Mouse (Mus musculus) urinary bladder, adult 18-20 months (tissue): ENCODE data around the gene Gm20532.

Source experiments
- DNase-seq, 2 experiments: peaks; one replicate each; pipeline ENCODE4 v3.0.0; 2022; ENCODE audit warnings: low spot score in 2 of 2, mixed read lengths in 2 of 2

The Gm20532 gene

DNA sequence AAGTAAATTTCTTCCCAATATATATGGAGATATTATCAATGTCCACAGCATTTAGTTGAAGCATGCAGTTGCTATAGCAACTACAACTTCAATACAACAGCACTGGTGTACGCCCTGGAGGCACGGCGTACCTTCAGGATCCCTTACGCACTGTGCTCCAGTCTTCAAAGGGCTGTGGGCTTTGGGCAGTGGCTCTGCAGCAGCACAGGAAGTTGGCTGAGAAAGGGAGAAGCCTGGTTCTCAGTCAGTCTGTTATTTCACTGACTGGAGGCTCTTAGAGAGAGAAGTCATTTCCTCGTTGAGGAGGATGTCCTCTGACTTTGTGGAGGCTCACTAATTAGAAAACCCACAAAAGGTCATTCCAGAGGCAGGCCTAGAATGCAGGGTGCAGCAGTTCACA lies 36.5 kb downstream of the Gm20532 start:
- DNase-seq = no peak

DNA sequence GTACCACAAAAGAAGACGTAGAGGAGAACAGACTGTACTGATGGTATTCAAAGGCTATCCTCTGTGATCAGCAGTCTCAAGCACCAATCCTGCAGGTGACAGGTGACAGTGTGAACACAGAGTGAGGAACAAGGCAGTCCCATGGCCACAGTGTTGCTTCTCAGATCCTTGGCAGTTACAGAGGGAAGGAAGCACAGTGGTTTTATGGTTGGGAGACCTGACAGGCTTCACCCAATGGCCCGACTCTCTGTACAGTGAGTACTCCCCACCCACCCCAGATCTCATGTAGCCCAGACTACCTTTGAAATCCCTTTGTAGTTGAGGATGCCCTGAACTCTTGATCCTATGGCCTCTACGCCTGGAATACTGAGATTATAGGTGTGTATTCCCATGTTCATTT lies 39.0 kb downstream of the Gm20532 start:
- no peak for DNase-seq

DNA sequence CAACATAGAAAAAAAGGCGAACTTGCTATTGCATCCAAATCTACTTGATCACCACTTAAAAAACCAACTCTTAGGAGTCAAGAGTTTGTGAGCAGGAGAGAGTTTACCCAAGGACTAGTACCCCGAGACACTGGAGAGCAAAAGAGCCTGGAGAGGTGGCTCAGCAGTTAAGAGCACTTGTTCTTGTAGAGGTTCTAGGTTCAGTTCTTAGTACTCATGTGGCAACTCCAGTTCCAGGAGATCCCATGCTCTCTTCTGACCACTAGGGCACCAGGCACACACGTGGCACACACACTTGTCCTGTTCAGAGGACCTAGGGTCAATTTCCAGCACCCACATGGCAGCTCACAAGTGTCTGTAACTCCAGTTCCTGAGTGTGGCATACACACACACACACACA lies 39.6 kb downstream of the Gm20532 start:
- no peak for DNase-seq

DNA sequence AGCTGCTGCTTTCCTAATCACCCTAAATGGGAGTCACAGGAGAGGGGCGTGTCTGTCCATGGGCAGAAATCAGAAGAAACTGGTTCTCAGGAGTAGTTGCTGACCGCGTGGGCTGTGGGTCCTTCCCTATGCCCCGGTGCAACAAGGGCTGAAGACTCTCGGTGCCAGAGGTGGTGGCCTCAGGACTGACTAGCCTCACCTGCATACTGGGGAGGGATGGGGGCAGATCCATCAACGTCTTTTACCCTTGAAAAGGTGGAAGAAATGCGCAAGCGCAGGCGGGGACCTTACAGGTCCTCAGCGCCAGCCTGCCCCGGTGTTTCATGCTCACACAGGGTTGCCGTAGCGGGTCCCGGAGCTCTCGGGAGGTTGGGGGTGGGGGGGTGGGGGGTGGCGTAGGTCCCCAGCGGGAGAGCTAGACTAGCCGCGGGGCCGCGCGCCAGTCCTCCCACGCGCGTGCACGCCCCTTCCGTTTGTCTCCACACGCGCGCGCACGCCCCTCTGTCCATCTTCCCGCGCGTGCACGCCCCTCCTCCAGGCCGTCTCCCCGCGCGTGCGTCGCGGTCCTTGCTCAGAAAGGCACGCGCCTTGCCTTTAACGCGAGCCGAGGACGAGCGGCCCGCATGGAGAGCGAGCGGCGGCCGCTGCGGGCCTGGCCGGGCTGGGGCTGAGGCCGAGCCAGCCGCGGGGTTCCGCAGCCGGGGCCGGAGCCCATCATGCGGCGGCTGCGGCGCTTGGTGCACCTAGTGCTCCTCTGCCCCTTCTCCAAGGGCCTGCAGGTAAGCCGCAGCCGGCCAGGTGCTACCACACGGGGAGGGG lies 41.7 kb downstream of the Gm20532 start, which contains the start of gene Fam69b:
Fam69b (plus strand) TSS at position 537 of the 819 bp plus-strand sequence.
- peak; percentile 27 to 42 for DNase-seq

DNA sequence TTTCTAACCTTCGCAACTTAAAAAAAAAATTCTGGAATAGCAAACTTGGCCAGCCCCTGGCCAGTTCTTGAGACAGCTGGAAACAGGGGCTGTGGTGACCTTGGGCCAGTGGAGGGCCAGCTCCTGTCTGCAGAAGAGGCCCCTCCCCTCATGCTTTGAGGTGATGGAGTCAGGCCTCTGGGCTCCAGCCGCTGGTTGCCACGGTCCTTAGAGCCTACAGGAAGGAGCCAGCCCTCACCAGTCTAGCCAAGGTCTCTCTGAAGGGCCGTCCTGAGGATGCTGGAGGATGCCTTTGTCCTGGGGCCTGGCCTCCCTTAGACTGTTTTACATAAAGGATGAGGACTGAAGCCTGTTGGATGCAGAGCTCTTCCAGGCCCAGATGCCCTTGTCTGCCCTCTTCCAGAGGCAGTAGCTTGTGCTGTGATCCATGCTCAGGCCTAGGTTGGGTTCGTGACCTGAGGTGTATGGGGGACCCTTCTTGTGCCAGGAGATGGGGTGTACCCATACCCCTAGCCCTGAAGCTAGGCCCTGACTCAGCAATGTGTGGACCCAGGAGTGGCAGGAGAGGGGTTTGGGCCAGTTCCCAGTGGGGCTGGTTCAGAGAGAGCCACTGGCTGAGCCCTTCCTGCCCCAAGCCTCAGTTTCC lies 42.5 kb downstream of the Gm20532 start:
- no peak for DNase-seq

DNA sequence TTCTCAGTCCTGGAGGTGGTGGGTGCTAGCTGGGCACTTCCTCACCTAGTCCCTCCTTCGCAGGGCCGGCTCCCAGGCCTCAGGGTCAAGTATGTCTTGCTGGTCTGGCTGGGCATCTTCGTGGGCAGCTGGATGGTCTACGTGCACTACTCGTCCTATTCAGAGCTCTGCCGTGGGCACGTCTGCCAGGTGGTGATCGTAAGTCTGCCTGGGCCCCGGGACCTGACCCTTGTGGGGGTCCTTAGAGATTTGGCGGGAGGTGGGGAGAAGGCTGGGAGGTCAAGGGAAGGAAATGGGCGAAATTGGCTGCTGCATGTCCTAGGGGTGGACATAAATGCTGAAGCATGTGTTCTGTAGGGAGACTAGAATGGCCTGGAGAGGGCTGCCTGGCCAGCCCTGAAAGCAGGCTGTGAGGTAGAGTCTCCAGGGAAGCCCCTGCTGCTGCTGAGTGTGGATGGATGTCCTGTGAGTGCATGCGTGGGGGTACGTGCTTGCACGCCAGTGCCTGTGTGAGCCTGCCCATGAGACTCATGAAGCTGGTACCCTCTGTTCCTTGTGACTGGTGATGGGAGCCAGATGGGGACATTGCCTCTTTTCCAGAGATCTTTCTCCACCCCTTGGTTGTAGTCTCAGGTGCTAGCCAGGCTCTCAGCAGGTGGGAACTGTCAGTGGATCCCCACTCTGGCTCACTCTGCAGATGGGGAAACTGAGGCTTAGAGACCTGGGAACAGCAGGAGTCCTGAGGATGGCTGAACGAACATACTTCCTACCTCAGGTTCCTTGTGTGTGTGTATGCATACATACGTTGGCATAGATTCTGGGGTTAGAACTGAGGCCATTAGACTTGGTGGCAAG lies 46.3 kb downstream of the Gm20532 start:
- no peak for DNase-seq

DNA sequence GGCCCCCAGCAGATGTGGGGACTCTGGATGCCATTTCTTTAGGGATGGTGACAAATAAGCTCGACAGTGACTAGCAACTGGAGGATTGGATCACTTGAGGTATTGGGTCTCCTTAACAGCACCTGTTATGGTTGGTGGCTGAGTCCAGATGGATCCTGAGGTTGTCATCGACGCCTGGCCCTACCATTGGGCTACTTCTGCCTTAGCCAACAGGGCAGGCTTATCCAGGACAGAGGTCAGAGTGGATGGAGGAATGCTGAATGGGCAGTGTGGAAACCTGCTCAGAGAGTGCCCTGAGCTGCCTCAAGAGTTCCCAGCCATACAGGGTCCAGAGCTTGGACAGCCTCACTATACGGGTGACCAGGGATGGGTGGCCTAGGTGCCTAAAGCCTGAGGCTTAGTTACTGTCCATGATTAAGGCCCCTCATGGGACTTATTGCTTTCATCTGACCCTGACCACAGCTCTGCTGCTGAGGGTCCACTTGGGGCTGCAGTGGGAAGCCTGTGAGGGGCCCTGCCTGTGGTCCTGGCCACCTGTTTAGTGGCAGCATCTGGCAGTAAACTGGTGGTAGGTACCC lies 47.6 kb downstream of the Gm20532 start:
- no peak for DNase-seq

DNA sequence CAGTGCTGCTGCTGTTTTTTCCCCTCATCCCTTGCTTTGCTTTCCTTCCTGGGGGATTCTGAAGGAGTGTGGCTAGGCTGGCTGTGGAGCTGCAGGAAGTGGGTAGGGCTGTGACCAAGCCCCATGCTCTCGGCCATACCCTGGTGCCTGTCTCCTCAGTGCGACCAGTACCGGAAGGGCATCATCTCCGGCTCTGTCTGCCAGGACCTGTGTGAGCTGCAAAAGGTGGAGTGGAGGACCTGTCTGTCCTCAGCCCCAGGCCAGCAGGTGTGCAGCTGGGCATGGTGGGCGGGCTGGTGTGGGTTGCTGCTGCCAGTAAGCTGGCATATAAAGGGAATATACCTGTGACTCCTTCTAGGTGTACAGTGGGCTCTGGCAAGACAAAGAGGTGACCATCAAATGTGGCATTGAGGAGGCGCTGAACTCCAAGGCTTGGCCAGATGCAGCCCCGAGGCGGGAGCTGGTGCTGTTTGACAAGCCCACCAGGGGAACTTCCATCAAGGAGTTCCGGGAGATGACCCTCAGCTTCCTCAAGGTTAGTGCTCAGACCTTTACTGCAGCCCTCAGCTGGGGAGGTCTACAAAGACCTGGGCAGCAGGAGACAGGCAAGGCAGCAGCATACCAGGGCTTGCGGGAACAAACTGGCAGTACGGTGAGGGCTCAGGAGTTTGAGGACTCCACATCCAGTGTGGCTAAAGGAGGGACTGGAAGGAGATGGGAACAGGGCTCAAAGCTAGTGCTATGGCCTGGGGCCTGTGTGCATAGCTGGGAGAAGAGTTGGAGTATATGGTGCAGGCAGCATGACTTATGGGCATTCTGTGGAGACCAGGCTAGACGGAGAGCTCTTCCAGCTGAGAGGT lies 48.4 kb downstream of the Gm20532 start:
- DNase-seq = no peak

DNA sequence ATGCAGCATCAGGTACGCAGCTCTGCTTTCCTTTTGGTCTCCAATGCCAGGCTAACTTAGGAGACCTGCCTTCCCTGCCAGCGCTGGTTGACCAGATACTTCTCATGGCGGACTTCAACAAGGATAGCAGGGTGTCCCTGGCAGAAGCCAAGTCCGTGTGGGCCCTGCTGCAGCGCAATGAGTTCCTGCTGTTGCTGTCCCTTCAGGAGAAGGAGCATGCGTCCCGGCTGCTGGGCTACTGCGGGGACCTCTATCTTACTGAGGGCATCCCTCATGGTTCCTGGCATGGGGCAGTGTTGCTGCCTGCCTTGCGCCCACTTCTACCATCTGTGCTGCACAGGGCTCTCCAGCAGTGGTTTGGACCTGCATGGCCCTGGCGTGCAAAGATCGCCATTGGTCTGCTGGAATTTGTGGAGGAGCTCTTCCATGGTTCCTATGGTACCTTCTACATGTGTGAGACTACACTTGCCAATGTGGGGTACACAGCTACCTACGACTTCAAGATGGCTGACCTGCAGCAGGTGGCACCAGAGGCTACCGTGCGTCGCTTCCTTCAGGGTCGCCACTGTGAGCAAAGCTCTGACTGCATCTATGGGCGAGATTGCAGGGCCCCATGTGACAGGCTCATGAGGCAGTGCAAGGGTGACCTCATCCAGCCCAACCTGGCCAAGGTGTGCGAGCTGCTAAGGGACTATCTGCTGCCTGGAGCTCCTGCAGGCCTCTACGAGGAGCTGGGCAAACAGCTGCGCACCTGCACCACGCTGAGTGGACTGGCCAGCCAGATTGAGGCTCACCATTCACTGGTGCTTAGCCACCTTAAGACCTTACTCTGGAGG lies 49.3 kb downstream of the Gm20532 start:
- no peak for DNase-seq

DNA sequence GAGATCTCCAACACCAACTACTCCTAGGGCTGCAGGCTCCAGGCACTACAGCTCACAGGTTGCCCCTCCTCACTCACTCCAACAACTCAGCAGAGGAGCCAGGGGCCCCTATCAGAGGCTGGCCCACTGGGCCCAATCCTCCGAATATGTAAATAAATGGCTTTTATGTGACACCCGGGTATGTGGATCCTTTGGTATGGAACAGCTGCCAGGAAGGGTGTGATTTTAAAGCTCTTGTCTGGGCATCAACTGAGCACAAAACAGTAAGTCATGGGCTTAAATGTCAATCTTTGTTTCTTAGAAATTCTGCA lies 49.8 kb downstream of the Gm20532 start:
- DNase-seq = no peak

DNA sequence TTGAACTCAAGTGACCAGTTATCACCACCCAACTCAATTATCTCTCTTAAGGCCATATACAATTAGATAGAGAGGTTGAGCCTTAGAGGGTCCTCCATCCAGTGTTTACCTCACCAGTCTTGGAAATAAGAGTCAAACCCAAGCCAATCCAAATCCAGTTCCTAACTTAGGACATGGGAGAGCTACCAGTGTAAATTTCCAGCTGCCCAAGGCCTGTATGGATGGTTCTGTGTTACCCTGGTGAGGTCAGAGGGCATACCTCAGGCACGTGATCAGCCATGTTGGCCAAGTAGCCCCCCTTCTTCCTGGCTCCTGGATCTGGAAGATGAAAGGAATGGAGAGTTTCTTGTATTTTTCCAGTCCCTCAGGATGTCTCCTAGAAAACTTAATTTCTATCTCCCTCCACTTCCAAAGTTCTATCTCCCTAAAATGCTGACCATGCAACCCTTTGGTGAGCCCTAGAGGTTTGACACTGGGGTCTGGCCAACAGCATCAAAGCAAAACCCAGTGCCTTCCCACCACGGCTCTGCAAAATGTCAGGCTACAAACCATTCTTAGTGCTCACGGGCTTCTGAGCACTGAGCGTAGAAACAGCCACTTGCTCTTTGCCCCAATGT lies 51.0 kb downstream of the Gm20532 start:
- no peak for DNase-seq

DNA sequence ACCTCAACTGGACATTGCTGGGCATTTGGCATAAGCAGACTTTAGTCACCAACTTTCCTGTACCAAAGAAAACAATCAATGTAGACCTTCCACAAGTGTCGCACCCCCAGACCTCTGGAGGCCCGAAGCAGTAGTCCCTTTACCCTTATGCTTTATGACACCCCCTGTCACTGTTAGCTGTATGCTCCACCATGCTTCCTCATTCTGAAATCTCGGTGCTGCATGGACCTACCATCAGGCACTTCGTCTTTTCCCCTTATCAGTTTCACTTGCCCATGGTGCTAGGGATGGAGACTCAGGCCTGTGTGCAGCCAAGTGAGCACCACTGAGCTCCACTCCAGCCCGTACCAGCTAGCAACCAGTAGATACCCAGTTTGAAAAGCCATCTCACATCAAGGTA lies 51.6 kb downstream of the Gm20532 start:
- DNase-seq = no peak

DNA sequence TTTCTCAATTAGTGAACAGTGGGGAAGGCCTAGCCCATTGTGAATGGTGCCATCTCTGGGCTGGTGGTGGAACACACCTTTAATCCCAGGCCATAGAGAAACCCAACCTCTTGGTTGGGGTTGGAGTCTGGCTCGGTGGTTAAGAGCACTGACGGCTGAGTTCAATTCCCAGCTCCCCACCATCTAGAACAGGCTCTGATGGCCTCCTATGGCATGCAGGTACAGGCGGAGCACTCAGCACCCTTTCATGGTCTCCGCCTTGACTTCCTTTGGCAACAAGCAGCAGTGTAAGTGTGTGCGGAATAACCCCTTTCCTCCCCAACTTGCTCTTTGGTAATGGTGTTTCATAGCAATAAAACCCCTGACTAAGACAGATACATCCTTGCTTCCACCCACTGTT lies 52.1 kb downstream of the Gm20532 start:
- DNase-seq = no peak

DNA sequence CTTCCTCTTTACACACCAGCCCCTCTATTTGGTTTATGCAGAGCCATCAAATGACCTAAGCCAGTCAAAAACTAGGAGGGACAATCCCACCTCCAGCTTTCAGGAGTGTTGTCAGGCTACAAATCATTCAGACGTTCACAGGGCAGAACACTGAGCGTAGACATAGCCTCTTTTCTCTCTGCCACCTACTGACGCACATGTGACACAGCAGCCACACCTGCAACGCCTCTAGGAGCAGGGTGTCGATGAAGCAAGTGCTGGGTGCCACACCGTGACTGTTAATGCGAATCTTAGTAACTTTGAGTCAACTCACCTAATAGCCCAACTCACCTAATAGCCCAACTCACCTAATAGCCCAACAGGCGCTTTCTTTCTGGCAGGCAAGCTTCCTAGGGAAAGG lies 52.6 kb downstream of the Gm20532 start:
- no peak for DNase-seq

DNA sequence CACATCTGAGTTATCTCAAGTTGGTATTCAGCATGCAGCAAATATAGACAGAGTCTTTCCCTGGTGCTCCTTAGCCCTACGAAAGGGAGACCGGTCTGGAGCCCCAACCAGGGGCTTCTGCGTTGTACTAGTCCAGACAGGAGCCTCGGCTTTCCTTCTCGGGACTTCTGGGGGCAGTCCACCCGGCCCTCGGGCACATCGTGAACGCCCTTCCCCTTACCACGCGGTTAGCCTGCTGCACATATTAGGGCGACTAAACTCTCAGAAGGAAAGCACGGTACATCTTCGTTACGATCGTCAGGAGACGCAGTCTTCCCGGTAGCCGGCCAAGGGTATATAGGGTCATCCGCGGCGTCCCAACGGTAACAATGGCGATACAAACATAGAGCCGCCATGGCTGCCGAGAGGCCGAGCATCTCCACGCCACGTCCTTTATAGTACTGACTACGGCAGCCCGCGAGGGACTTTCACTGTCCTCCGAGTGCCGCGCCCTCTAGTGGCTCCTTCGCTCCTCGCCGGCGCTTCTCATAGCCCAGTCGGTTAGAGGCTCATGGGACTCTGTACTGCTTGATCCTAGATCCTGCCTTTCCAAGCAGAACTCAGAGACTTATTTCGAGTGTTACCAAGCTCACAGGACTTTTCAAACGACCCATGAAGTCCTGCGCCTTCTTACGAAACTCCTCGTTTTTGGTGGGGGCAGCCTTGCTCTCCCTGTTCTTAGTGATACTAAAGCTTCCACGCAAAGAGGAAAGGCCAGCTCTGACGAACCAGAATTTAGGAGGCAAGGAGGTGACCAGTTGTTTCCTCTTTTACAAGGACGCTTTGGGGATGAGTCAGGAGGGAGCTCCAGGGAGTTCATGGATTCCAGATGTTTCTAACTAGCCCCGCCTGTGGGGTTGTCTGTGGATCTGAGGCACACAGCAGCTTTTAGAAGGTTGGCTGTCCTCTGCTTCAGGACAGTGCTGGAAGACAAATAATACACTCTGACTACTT lies 53.7 kb downstream of the Gm20532 start:
- DNase-seq = peak; percentile 93 to 98

DNA sequence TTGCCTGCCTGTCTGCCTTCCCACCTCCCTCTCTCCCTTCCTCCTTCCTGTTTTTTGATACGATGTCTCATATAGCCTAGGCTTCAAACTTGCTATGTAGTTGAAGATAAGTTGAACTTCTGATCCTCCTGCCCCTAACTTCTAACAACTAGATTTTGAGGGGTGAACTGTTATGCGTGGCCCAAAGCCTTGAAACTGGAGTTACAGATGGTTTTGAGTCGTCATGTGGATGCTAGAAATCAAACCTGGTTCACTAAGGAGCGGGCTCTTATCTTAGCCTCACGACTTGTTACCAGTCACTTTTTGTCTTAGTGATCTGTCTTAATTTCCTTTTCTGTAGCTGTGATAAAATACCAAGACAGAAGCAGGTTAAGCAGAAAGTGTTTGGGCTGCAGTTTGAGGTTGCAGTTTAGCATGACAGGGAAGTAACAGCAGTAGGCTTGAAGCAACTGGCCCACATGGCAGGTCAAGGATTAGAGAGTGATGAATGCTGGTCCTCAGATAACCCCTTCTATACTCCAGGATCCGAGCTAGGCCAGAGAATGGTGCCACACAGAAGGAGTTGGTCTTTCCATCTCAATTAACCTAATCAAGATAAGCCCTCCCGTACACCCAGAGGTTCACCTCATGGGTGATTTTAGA lies 54.7 kb downstream of the Gm20532 start:
- no peak for DNase-seq

DNA sequence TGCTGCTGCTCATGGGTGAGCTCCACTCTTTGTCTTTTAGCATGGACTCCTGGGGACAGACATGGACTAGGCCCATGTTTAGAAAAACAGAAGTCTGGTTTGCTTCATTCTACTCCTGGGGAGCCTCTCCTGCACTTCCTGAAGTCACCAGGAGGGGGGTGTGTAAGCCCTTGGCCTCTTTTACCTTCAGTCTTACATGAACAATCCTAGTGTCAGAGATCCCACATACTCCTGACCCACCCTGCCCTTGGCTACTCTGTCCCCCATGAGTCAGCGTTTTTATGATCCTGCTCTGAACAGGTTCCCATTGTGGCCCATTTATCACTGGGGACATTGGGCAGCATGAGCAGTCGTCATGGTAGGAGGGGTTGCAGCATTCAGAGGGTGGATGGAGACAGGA lies 57.5 kb downstream of the Gm20532 start:
- DNase-seq = no peak

DNA sequence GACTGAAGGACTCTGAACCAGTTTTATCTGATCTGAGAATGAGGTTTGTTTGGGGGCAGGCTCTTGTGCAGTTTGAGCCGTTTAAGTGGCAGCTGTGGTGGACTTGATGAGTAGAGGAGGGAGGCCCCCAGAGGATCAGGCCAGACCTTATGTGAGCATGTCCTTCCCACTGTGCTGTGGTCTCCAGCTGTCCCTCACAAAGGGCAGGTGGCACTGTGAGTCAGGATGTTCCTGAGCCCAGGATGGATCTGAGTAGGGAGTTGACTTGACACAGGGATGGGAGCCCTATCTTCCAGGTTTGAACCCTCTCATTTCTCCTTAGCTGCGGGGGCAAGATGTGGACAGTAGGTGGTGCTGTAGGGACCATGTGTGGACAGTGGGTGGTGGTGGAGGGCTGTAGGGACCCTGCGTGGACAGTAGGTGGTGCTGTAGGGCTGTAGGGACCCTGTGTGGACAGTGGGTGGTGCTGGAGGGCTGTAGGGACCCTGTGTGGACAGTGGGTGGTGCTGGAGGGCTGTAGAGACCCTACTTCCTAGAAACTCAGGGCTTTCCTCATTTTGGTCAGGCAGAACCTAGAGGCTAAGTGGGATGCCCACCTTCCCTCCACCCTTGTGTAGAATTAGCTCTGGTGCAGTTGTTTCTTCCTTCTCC lies 60.3 kb downstream of the Gm20532 start:
- DNase-seq = no peak
